Mouse (Mus musculus) adrenal gland, postnatal 25 days (tissue): ENCODE results near the gene Dnah9. TPM values are rescaled to one million over a fixed set of nuclear protein-coding genes. Genes with fewer than 3 reads are reported as not detected.

Experiments used
- DNase-seq: peaks from one replicate; pipeline ENCODE4 v3.0.0; 2021; ENCODE audit warnings: mixed read lengths
- long read RNA-seq: library from polyadenylated mRNA; stranded (forward); transcript quantifications from one replicate; pipeline ENCODE4 v2.0.0, GENCODE M21; 2021
- total RNA-seq: library from RNA; stranded (reverse); gene quantifications from 2 replicates; pipeline ENCODE4 v1.2.3, GENCODE M21; 2021

Dnah9 gene
- not detected in 2 replicates for total RNA-seq
- long read RNA-seq = 0 reads

DNA sequence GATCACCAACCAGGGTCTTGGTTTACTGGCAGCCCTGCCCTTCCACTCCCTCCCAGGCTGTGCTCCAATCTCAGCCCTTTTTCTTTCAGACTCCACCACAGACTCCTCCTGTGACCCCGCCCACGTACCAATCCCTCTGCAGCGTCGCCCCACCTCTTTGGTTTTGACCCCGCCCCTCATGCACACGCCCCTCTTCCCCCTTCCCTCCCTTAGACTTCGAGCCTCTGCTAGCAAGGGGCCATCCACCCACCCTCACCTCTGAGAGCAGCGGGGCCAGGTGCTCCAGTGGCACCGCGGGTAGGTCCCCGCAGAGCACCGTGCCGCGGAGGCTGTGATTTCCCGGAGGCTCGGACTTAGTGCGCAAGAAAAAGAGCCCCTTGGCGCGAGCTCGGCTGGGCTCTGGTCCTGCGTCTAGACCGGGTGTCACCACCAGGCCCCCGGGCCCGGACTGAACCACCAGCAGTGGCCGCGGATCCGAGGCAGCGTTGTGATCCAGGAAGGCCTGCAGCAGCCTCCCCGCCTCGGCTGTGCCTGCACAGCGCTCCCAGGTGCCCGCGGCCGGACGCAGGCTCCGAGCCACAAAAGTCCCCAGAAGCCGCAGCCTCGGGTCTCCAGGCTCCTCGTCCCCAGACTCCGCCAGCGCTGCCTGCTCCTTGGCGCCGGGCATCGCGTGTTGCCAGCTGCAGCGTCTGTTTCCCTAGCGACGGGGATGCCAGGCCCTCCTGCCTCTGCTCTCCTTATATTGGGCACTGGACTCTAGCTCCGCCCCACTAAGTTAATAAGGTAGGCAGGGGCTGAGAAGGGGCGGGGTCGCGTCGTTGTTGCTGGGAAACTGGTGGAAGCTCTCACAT lies at the start of gene Dnah9:
Gene Dnah9, minus strand, starts transcription at position 751 of the 851 bp plus-strand sequence.
- DNase-seq = peak; percentile 61

DNA sequence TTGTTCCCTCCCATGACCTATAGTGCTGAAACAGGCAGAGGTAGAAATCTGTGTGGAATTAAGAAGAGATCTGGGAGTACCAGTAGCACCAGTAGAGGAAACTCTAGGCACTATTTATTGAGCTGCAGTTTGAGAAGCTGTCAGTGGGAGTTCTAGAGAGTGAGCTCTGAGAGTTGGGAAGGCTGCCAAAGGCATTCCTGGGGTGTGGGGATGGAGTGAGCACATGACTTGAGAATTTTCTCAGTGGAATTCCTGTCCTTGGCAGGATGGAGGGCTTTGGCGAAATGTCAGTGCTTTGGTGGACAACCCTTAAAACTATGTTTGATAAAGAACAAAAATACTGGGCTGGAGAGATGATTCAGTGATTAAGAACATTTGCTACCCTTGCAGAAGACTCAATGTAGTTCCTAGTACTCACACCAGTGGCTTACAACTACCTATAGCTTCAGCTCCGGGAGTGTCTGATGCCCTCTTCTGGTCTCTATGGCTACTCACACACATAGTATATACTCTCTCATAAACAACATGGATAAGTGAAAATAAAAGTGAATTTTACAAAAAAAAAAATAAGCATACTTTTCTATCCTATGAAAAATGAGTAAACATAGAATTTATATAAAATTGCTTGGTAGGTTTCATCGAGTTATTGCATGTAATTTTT lies 20.4 kb upstream of the Dnah9 start:
- DNase-seq = peak; percentile 11

DNA sequence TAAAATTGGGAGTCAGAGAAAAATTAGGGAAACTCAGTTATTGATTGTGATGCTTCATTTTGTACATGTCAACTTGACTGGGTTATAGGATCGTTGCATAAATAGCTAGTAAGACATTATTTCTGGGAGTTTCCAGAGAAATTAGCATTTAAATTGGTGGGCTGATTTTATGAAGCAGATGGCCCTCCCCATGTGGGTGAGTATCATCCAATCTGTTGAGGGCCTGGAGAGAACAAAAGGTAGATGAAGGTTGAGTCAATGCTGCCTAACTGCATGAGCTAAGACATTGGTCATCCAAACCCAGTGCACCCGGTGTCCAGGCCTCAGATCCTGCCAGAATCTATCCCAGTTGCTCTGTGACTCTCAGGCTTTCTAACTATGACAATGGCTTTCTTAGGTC lies 19.8 kb upstream of the Dnah9 start:
- DNase-seq = no peak

DNA sequence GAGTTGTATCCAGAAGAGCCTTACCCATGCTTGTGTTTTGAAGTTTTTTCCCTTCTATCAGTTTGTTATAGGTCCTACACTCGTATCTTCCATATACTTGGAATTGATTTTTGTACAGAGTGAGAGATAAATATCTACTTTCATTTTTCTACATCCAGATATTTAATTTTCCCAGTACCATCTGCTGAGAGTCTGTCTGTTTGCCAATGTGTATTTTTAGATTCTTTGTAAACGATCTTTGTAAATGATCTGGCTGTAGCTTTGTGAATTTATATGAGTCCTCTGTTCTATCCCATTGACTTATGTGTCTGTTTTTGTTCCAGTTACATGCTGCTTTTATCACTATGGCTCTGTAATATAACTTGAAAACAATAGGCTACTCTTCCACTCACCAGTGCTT lies 9.4 kb upstream of the Dnah9 start:
- no peak for DNase-seq

DNA sequence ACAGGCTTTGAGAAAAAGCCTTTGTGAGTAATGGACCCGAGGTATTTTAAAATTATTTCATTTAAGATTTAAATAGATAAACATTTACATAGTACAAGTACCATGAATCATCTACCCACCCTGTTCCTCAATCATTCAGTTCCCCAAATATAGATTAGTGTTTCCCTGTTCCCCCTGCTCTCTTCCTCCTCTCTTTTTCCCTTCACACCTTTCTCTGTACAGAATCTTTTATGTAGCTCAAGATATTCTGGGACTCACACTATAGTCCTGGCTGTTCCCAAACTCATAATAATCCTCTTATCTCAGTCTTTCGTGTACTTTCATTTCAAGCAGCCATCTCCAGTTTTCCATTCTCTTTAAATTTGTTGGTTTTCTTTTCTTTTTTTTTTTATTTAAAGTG lies 4.3 kb downstream of the Dnah9 start:
- DNase-seq = no peak

DNA sequence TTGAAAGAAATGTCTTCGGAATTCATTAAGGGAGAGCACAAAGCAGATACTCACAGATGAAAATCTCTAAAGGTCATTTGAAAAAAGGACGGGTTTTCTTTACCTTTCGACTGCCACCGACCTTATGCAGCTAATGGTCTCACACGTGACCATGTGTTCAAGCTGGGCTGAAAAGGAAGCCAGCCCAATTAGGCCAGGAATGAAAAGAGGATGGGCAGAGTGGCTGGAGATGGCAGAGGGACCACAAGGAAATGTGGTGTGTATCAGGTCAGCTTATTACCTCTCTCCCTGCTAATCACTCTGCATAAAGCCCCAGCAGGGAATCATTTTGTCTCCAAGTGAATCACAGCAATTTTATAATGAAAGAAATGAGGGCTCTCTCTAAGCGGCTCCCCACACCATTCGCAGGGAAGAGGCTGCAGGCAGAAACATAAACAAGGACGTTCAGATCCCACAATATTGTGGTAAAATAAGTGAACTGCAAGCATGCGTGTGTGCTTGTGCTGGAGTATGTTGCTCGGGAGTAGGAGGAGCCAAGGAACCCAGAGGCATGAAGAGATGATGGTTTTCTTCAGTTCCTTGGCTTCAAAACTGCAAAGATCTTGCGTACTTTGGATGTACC lies 27.6 kb downstream of the Dnah9 start:
- no peak for DNase-seq

DNA sequence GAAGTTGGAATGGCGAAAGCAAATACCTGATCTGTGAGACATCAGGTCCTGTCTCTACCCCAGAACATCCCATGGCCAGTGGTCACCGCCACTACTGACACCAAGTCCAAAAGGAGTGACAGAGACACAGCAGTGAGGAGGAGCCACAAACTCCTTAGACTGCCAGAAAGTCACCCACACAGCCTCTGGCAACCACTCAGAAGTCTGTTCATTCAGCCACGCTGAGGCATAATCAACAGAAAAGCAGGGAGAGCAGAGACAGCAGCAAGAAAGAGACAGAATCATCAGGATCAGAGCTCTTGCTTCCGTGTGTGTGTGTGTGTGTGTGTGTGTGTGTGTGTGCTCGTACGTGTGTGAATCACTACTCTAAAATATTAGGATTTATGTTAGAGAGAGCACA lies 33.5 kb downstream of the Dnah9 start:
- no peak for DNase-seq

DNA sequence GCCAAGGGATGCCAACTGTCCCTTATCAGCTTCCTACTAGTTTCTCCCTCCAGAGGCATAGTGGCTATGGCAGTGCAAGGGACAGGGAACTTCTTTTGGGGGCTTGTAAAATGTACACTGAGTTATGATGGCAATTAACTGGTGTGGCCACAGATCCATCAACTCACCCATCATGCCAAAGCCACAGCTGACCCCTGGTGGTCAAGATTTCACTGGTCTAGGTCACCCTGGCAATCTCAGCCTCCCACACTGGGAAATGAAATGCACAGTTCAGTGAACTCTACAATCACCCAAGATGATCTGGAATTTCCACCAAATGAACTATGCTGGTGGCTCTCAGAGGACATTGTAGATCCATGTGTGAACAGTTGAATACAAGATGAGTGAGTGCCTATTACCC lies 42.2 kb downstream of the Dnah9 start:
- DNase-seq = no peak

DNA sequence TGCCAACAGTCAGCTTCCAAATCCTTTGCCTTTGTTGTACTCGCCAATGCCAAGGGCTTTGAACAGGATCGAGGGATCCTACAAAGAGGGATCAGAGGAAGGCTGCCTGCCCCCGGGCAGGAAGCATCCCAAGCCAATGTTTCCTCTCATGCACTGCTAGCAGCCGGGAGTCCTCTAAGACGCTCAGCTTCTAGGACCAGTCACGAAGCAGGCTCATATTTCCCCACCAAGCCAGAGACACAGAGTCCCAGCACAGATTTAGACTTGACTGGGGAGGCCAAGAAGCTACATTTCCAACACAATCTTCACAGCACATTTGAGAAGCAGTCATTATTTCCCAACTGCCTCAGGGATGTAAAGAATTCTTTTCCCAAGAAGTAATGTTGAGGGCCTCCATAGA lies 43.9 kb downstream of the Dnah9 start:
- no peak for DNase-seq

DNA sequence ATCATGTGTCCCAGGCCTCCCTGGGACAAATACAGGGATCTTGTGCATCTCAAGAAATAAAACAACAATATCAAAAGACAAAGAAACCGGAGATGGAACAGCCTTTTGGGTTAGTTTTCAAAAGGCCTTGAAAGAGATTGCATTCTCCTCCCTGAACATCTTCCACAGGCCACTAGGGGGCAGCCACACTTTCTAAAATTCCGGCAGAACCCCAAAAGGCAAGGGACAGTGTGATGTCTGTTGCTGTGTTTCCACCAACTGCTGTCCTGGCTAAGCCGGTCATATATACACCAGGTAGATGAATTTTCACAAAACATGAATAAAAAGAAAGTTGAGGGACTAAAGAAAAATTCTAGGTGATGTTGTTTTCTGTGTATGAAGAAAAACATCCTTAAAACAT lies 46.3 kb downstream of the Dnah9 start:
- peak; percentile 49 for DNase-seq

DNA sequence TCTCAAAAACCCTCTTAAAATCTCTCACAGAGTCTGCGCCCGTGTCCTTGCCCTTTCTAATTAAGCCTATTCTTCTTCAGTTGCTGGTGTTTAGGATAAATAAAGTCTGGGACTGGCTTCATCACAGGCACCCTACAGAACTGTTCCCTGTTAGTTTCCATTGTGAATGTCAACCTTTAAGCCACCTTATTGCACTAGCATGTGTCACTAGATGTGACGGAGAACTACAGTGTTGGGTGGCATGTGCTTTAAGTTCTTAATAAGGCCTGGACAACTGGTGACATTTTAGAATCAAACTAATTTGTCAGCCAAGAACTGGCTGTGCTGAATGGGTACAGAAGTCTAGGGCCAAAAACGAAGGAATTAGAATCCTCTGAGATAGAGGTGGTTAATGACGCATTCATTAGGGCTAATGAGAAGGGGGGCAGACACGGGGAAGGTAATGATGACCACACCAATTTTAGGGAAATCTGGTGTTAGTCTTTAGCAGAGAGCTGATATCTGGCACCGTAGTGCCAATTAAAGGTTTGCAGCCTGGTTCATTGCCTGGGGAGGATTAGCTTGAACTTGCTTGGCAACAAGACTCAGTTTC lies 84.6 kb downstream of the Dnah9 start:
- no peak for DNase-seq

DNA sequence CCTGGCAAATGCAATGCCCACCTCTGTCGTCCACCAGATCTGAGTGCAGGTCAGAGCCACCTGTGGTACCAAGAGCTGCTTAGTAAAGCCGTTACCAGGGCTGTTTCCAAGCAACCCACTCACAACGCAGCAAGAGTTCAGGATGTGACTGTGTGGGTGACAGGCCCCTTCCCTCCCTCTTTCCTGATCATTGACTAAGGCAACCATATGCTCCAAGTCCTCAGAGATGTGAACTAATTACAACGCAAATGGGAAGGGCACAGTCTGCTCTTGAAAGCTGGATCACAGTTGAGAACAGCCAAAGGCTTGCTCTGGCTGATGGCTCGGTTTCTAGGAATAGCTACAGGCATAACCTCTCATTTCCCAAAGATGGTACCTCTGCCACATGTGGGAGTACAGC lies 95.4 kb downstream of the Dnah9 start:
- DNase-seq = no peak

DNA sequence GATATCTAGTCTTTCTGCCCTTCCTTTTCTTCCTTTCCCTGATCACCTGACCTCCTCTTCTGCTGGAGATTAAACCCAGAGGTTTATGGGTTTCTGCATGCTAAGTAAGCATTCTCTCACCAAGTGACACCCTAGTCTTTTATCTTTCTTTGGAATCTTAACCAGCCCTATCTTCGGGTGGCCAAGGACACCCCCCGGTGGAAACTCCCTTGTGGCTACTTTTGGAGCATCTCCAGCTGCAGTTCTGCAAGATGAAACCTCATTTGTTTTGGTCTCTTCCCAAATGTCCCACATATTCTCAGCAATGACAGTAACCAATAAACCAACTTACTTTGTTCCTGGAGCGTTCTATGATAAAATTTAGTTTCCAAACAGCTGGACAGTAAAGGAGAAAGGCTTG lies 109.4 kb downstream of the Dnah9 start:
- DNase-seq = peak; percentile 4

DNA sequence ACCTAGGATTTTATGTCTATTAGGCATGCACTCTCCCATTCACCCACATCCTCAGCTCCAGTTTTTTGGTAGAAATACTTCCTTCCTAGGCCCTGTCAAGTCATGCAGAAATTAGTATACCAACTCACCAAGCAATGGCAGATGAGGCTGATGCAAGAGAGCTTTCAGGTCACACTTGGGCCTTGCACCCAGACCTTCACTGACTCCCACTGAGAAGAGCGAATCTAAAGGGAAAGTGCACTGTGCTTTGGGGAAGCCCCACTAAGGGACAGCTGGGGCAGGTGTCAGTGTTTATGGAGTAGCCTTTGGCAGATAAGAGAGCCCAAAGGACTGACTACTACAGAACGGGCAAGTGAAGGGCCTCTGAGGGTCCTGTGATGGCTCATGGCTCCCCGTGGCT lies 117.1 kb downstream of the Dnah9 start:
- DNase-seq = no peak

DNA sequence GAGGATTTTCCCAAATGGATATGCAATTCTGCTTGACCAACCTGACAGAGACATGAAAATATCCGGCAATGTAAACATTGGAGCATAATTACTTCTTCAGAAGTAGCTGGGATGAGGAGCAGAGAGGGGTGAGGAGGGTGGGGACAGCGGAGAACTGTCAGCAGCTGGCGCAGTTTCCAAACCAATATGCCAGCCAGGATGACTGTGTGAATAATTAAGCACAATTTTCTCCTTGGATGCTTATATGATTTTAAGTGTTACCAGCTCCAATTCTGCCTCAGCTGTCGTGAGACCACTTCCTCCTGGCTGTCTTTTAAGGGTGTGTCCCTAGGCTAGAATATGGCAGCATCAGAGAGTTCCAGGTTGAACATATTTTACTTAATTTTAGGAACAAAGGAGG lies 119.2 kb downstream of the Dnah9 start:
- DNase-seq = no peak

DNA sequence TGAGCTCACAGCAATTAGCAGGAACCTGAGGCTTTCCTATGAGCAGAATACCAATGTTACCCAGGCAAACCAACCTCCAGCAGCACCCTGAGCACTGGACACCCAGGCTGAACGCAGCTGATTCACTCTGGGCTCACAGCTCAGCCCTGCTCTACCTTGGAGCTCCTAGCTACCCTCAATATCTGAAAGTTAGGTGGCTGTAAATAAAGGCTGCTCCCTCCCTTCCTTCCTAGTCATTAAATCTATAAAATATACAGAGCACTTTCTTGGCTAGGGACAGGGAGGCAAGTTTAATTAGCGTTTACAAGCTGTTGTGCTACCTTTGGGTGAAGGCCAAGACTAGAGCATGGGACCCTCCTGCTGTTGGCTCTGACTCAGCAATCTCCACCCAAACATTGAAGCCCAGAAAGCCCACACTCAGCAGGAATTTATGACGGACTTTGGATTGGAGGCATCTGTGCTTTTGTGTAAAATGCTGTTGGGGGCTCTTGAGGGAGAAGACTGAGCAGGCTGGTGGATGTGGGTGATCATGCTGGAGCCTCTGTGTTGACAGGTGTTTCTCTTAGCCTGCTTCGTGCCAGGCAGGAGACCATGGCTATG lies 121.7 kb downstream of the Dnah9 start:
- DNase-seq = no peak

DNA sequence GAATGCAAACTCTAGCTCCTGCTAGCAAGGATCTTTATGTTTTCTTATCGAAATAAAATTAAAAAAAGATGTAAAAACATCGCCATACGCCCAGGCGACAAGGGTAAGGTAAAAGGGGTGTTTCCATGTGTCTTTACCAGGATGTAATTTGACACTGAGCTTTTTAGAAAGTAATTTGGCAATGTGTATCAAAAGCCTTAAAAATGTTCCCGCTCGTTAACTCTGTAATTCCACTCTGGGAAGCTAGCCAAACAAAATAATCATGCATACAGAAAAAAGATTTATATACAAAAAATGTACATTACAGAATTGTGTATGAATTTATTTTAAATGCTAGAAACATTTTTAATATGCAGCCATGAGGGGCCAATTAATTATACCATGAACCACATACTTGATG lies 124.7 kb downstream of the Dnah9 start:
- no peak for DNase-seq

DNA sequence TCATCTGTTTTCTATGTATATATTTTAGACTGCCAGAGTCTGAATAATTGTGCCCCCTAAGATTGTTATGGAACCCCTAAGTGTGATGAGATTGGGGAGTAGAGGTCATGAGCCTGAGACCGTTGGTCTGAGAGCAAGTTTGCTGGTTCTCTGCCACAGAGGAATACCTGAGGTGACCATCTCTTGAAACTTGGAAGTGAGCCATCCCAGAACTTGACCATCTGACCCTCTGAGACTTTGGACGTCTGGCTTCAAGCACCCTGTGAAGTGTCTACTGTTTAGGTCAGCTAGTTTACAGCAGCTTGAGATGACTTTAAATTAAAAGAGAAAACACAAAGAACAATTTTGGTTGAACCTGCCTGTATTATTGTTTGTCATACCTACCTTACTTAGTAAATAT lies 125.8 kb downstream of the Dnah9 start:
- no peak for DNase-seq

DNA sequence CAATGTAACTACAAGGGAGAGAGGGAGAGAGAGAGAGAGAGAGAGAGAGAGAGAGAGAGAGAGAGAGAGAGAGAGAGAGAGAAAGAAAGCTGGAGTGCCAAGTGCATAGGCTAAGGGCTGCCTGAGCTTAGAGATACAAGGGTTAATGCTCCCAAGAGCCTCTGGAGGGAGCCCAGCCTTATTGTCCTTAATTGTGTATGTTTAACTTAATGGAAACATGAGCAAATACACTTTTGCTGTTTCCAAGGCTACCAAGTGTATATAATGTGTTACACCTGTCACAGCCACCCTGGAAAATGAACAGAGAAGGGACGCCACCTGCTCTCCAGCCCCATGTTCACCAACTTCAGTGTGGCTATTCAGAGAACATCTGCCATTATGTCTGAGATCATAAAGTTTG lies 142.6 kb downstream of the Dnah9 start:
- no peak for DNase-seq

DNA sequence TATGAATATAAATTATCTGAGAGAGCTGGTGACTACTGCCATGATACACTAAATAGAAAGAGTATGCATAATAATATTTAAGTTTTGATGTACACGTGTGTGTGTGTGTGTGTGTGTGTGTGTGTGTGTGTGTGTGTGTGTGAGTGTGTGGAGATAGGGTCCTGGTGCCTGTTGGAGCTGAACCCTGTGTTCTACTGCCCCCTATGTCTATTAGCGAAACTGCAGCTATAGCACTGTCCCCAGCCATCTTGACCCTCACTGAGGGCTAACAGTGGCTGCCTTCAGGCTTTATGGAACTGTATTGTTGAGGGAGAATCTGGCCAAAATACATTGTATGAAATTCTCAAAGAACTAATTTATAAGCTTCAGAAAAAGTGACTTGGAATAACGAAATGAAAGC lies 192.5 kb downstream of the Dnah9 start:
- no peak for DNase-seq

DNA sequence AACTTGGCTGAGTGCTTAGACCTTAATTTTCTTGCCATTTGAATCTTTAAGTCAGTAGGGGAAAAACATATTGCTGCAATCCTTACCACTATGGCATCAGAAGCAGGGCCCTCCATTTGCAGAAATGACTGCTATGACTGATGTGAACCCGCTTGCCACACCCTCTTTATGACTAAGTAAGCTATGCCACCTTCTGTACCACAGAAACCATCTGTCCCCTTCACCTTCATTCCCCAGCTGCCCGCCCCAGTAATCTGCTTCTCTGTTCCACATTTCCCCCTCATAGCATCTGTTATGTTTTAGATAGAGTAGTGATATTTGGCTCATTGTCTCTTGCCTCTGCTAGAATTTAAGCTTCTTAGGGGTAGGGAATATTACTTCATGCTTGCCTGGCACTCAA lies 237.6 kb downstream of the Dnah9 start:
- DNase-seq = no peak

DNA sequence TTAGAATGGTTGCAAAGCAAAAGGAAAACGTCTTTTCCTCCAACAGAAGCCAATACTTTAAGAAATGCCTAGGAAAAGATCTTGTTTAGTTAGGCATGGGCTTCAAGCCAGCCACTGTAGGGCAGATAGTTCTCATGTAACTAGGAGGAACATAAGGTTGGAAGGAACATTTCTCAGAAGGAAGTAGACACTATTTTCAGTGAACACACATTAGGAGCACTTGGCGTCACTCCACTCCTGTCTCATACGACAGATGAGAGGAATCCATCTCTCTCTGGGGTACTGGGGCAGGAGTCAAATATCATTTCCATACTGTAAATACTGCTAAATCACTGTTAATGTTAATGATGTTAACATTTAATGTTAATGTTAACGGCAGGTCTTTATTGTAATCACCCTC lies 238.0 kb downstream of the Dnah9 start:
- DNase-seq = no peak

DNA sequence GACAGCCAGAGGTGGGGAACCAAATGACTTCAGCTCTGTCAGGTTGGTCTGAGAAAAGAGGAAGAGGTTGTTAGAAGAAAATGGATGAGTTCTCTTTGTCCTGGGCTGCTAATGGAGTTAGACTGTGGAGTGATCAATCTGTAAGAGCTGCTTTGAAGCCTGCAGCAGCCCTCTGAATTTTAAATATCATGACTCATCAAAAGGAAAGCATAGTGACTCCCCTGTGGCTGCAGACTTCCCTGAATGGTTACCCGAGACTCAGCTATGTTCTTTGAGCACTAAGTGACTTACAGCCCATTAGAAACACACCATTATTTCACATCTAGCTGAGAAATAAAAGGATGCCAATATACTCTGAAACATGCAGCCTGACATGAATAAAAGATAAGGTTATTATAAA lies 240.4 kb downstream of the Dnah9 start:
- no peak for DNase-seq
